Mouse (Mus musculus) C2C12 (cell line): ENCODE data around the gene Dhx38. TPM values are rescaled to one million over a fixed set of nuclear protein-coding genes. Genes with fewer than 3 reads are reported as not detected.

Experiments
- H3K27me3 ChIP-seq: one replicate; pipeline ENCODE4 v1.6.1; 2011; ENCODE audit not compliant: control insufficient read depth, insufficient read depth, insufficient read length
- H3K36me3 ChIP-seq: one replicate; pipeline ENCODE4 v1.6.1; 2011; ENCODE audit not compliant: control insufficient read depth, insufficient read depth
- H3K4me3 ChIP-seq: one replicate; pipeline ENCODE4 v1.5.1; 2011; ENCODE audit warnings: mild to moderate bottlenecking, control low read depth; ENCODE audit not compliant: poor library complexity, insufficient read depth, severe bottlenecking
- H3K79me2 ChIP-seq: one replicate; pipeline ENCODE4 v1.6.1; 2011; ENCODE audit not compliant: control insufficient read depth, insufficient read depth
- H3K79me3 ChIP-seq: one replicate; pipeline ENCODE4 v1.6.1; 2011; ENCODE audit warnings: low read depth, control low read depth
- H3ac ChIP-seq: one replicate; pipeline ENCODE3; 2011; ENCODE audit warnings: low read depth; ENCODE audit not compliant: control insufficient read depth, insufficient read length
- CEBPB ChIP-seq: IDR thresholded peaks from one replicate; pipeline ENCODE4 v1.6.1; 2011; ENCODE audit warnings: low read depth, mild to moderate bottlenecking, control low read depth, moderate library complexity
- CTCF ChIP-seq: IDR thresholded peaks from one replicate; pipeline ENCODE4 v1.5.1; 2011; ENCODE audit not compliant: control insufficient read depth, insufficient read depth, insufficient read length
- FOSL1 ChIP-seq: IDR thresholded peaks from one replicate; pipeline ENCODE4 v1.8.0; 2011; ENCODE audit warnings: mild to moderate bottlenecking, low read length; ENCODE audit not compliant: poor library complexity, insufficient read depth, severe bottlenecking
- MAX ChIP-seq: IDR thresholded peaks from one replicate; pipeline ENCODE4 v1.6.1; 2011; ENCODE audit warnings: mild to moderate bottlenecking, control low read depth
- MYOD1 ChIP-seq: IDR thresholded peaks from one replicate; pipeline ENCODE4 v1.6.1; 2011; ENCODE audit warnings: low read depth; ENCODE audit not compliant: control insufficient read depth, insufficient read length
- MYOG ChIP-seq: IDR thresholded peaks from one replicate; pipeline ENCODE4 v1.6.1; 2011; ENCODE audit not compliant: control insufficient read depth, insufficient read length; ENCODE audit errors: extremely low read depth
- USF1 ChIP-seq: IDR thresholded peaks from one replicate; pipeline ENCODE4 v1.6.1; 2011; ENCODE audit warnings: low read depth, mild to moderate bottlenecking, control low read depth, moderate library complexity
- polyA plus RNA-seq: library from polyadenylated mRNA; unstranded; fragments of >200 nt; fragmentation: generic; extraction: Trizol; gene quantifications from one replicate; pipeline ENCODE4 v1.2.1, GENCODE M21; 2012; ENCODE audit warnings: missing spikeins

Dhx38 gene
- polyA plus RNA-seq, 1 experiment = 30.5 TPM

DNA sequence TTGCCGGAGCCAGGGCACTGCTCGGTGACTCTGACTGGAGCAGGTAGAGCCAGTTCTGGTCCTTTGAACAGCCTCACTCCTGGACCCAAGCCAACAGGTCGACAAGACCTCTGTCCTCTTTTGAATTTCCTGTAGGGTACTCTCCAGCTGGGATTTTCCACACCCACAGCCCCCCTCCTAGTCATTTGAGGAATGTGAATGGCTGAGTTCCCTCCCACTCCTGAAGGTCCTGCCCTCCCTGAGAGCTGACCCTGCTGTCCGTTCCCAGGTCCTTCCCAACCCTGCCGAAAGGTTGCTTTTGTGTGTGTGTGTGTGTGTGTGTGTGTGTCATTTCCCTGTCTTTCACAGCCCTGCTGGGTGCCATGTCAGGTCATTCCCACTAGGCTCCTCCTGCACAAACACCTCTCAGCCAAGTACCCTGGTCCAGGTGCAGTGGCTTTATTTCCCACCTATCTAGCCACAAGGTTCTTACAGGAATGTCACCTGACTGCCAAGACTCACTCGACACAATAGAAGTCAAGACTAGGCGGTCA lies 21.4 kb upstream of the Dhx38 start:
- Histone ChIP-seq H3K27me3 (peaks cover 32% of the 10 kb centered on the region), H3K36me3 (peaks cover 3% of the 10 kb centered on the region), H3K79me2 (no peaks in the 10 kb centered on the region), H3K79me3 (no peaks in the 10 kb centered on the region), H3ac (no peak overlapping the region), H3K4me3 (no peak overlapping the region)
- TF ChIP-seq CEBPB = no peak
- no peak for TF ChIP-seq USF1
- TF ChIP-seq CTCF = no peak
- no peak for TF ChIP-seq MAX
- TF ChIP-seq MYOD1 = no peak
- TF ChIP-seq MYOG = no peak
- TF ChIP-seq FOSL1 = no peak

DNA sequence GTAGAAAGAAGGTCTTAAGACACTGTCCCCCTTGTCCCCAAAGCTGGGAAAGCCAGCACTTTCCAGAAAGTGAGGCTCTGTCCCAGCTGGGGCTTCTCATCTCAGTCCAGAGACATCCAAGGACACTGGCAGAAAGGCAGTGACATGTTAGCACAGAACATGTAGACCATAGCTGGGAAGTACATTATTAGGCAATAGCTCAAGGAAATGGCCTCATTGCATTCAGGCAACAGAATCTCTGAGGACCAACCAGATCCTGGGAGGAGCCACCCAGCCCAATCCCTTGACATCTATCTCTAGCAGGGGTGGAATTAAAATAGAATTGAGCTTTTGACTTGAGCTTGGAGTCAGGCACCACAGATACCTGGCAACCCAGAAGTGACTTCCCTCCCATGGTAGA lies 20.0 kb upstream of the Dhx38 start:
- Histone ChIP-seq H3K27me3 (peaks cover 32% of the 10 kb centered on the region), H3K79me2 (no peaks in the 10 kb centered on the region), H3K4me3 (no peak overlapping the region), H3K36me3 (no peaks in the 10 kb centered on the region), H3ac (no peak overlapping the region), H3K79me3 (no peaks in the 10 kb centered on the region)
- no peak for TF ChIP-seq CEBPB
- TF ChIP-seq MAX = no peak
- TF ChIP-seq USF1 = no peak
- no peak for TF ChIP-seq CTCF
- TF ChIP-seq MYOD1 = no peak
- no peak for TF ChIP-seq MYOG
- no peak for TF ChIP-seq FOSL1

DNA sequence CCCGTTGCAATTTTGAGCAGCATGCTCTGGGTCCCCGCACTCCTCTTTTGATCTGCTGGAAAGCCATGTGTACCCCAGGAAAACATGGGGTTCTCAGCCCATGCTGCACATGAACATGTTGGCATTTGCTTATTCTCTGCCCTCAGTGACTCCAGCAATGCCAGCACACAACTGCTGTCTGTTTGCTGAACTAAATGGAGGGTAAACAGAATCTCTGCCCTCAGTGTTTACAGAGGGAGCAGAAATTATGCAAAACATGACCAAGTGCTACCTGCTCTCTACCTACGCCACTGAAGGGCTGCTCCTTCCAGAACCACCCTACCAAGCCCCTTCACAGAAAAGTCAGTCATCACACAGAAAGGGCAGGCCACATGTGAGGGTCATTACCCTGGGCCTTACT lies 19.2 kb upstream of the Dhx38 start:
- H3K36me3 ChIP-seq = no peaks in the 10 kb centered on the region
- H3ac ChIP-seq = no peak overlapping the region
- TF ChIP-seq CEBPB = no peak
- TF ChIP-seq MAX = no peak
- no peak for TF ChIP-seq CTCF
- no peak for TF ChIP-seq MYOG
- no peak for TF ChIP-seq FOSL1
- no peak for TF ChIP-seq MYOD1
- no peak for TF ChIP-seq USF1
- H3K27me3 ChIP-seq = peaks cover 35% of the 10 kb centered on the region
- no peak overlapping the region for H3K4me3 ChIP-seq
- H3K79me3 ChIP-seq = no peaks in the 10 kb centered on the region
- no peaks in the 10 kb centered on the region for H3K79me2 ChIP-seq

DNA sequence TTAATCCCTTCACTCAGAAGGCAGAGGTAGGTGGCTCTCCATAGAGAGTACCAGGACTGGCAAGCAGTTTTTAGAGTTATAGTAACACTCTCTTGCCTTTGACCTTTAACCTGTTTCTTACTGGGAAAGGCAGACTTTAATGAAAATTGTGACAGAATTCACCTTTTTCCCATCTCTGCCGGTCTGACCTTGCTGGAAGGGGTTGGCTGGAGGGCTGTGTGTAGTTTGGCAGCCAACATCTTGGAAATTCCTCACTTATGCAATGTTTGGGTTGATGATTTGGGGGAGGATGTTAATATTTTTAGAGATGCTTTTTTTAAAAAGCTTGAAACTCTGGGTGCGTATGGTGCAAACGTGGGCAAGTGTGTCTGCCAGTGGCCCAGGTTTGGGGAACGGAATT lies 18.6 kb upstream of the Dhx38 start:
- no peak overlapping the region for H3K4me3 ChIP-seq
- no peaks in the 10 kb centered on the region for H3K79me2 ChIP-seq
- H3K27me3 ChIP-seq = peaks cover 35% of the 10 kb centered on the region
- no peaks in the 10 kb centered on the region for H3K79me3 ChIP-seq
- TF ChIP-seq MYOD1 (no peak), CTCF (no peak), MAX (no peak), CEBPB (no peak), MYOG (no peak), USF1 (no peak), FOSL1 (no peak)
- no peak overlapping the region for H3ac ChIP-seq
- no peaks in the 10 kb centered on the region for H3K36me3 ChIP-seq

DNA sequence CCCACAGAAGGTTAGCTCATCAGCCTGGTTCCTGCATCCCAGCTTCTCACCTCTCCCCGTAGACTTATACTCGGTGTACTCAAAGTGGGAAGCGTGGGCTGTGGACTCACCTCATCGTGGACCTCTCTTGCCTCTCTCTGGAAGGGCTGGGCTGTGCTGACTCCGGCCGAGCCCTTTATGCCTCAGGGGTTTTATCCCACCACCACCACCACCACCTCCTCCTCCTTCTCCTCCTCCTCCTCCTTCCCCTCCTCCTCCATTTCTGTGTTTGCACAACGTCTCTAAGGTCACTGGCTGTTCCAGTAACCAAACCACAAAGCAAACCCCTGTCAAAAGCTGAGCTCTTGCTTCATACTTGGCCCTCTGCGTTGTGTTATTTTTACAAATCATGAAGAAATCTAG lies 13.2 kb upstream of the Dhx38 start, which contains the start of gene Hp:
Gene Hp (minus strand): TSS at position 273 of the 402 bp plus-strand sequence.
- H3K36me3 ChIP-seq = no peaks in the 10 kb centered on the region
- H3ac ChIP-seq = no peak within 1 kb of the TSS
- H3K4me3 ChIP-seq = no peak within 1 kb of the TSS
- no peak for TF ChIP-seq USF1
- TF ChIP-seq CEBPB = no peak
- no peak for TF ChIP-seq MYOD1
- no peak for TF ChIP-seq MAX
- no peak for TF ChIP-seq MYOG
- no peak for TF ChIP-seq CTCF
- peaks cover 17% of the 10 kb centered on the region for H3K27me3 ChIP-seq
- no peaks in the 10 kb centered on the region for H3K79me2 ChIP-seq
- H3K79me3 ChIP-seq = no peaks in the 10 kb centered on the region

DNA sequence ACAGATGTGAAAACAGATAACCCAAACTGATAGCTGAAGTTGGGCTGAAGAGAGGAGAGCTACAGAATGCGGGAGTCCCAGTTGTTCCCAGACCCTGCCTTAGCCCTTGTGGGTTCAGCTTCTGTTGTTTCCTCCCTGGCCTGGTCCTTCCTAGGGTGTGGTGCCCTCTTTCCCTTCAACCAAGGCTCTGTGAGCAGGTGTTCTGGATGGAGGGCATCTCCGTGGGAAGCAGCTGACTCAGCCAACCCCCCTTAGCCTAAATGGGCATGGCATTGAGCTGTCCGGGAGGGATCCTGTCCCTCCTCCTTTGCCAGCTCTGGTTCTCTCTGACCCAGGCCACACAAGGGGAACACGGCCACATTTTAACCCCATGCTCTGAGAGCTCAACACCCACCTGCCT lies 10.7 kb upstream of the Dhx38 start:
- TF ChIP-seq MYOD1 (no peak), CTCF (no peak), CEBPB (no peak), MAX (no peak), MYOG (no peak)
- Histone ChIP-seq H3K79me2 (no peaks in the 10 kb centered on the region), H3K36me3 (no peaks in the 10 kb centered on the region), H3K27me3 (peaks cover 3% of the 10 kb centered on the region), H3K79me3 (no peaks in the 10 kb centered on the region), H3ac (no peak overlapping the region), H3K4me3 (no peak overlapping the region)

DNA sequence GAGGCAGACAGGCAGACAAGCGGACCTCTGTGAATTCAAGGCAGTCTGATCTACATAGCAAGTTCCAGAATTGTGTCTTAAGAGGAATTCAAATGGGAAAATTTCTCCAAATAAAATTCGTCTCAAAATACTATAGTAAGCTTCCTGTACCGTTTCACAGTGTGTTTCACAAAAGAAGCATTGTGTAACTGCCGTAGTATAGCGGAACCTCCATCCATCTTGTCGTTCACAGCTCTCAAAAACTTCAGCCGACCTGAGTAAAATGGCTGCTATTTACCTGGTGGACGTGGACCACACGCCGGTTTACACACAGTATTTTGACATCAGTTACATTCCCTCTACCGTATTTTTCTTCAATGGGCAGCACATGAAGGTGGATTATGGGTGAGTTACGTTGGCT lies 5.5 kb upstream of the Dhx38 start:
- no peaks in the 10 kb centered on the region for H3K79me3 ChIP-seq
- no peaks in the 10 kb centered on the region for H3K36me3 ChIP-seq
- TF ChIP-seq CEBPB = no peak
- H3K4me3 ChIP-seq = no peak overlapping the region
- H3K27me3 ChIP-seq = no peaks in the 10 kb centered on the region
- no peak overlapping the region for H3ac ChIP-seq
- H3K79me2 ChIP-seq = peaks cover 8% of the 10 kb centered on the region
